11 mouse cellular contexts compared by ENCODE assay signal in the genomic region with DNA sequence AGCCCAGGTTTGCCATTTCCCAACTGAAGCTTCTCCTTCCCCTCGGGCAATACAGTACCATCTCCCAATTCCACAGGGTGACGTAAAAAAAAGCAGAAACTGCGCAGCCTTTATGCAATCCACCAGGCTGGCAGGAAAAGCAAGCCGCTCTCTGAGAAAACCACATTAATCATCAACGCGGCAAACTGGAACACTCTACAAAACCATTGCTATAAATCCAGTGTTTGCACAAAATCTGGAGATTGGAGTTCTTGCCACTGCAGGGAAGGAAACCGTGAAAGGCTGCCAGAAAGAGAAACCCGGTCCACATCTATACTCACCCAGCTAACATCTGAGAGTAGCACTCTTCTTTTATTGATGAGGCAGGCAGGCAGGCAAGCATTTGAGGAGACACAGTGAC.
DNase-seq lines count a peak whose midpoint lies in the region; ATAC-seq lines count a peak whose summit lies in the region.
"Had no signal": no experiment of that assay in that cellular context is flagged by ENCODE, and none has a peak within 500 bp of the region (broad histone marks: within the 10 kb centered on the region; RNA-seq: fewer than 3 reads in every experiment).

No protein-coding gene starts in this region.

- H3K27ac ChIP-seq in kidney, embryonic 15.5 days: no peak overlapping the region
- H3K27ac ChIP-seq in limb, embryonic 10.5 days: peak overlapping the region; percentile 77
- H3K27ac ChIP-seq: liver, embryonic 13.5 days had no signal

- peaks cover 33% of the 10 kb centered on the region for H3K4me1 ChIP-seq in kidney, embryonic 15.5 days
- H3K4me1 ChIP-seq in limb, embryonic 10.5 days: peaks cover 60% of the 10 kb centered on the region

- peaks cover 13% of the 10 kb centered on the region for H3K27me3 ChIP-seq in kidney, embryonic 15.5 days
- no peaks in the 10 kb centered on the region for H3K27me3 ChIP-seq in limb, embryonic 10.5 days (ENCODE audit: low read depth, poor library complexity, severe bottlenecking)

- no peak overlapping the region for H3K9ac ChIP-seq in kidney, embryonic 15.5 days
- H3K9ac ChIP-seq: liver, embryonic 13.5 days had no signal

- DNase-seq in kidney, postnatal 25 days: no peak
- DNase-seq in adrenal gland, postnatal 36 days: peak; percentile 41 to 57
- DNase-seq in limb, embryonic 10.5 days (ENCODE audit: low spot score): no peak
- no peak for DNase-seq in left cerebral cortex, postnatal 10 days (ENCODE audit: extremely low spot score in 1 of 2, low spot score in 2 of 2)
- no peak for DNase-seq in heart, postnatal 14 days
- DNase-seq in T-cell, adult 2 months (ENCODE audit: low spot score): no peak
- DNase-seq: cerebellum, postnatal 25 days; liver, embryonic 13.5 days; right cerebral cortex, adult 18-20 months had no signal

- 28% methylated on average over 8 of the region's 8 CpGs for WGBS in kidney, embryonic 15.5 days
- WGBS in limb, embryonic 10.5 days: 48% methylated on average over 8 of the region's 8 CpGs

- peak overlapping the region; percentile 25; the same call in 1 of the 2 replicates for H3K4me2 ChIP-seq in kidney, embryonic 15.5 days
- H3K4me2 ChIP-seq: liver, embryonic 13.5 days had no signal

- H3K36me3 ChIP-seq in kidney, embryonic 15.5 days: no peaks in the 10 kb centered on the region
- no peaks in the 10 kb centered on the region for H3K36me3 ChIP-seq in limb, embryonic 10.5 days
- H3K36me3 ChIP-seq: liver, embryonic 13.5 days had no signal

- intact Hi-C loops in left cerebral cortex, postnatal 10 days (cut with DNase I): no loop called here
- intact Hi-C loops in heart, postnatal 14 days (cut with DNase I): no loop called here

- ATAC-seq in kidney, embryonic 15.5 days (replicated peaks; ENCODE audit: low FRiP score): no peak
- peak; percentile 80 for ATAC-seq in megakaryocyte progenitor cell, adult 5-6 weeks (replicated peaks; ENCODE audit: poor library complexity)

- H3K4me3 ChIP-seq in kidney, embryonic 15.5 days (replicated peaks): no peak overlapping the region
- H3K4me3 ChIP-seq in limb, embryonic 10.5 days: no peak overlapping the region
- H3K4me3 ChIP-seq: liver, embryonic 13.5 days had no signal

- no peaks in the 10 kb centered on the region for H3K9me3 ChIP-seq in kidney, embryonic 15.5 days (replicated peaks)
- no peaks in the 10 kb centered on the region for H3K9me3 ChIP-seq in limb, embryonic 10.5 days (replicated peaks)
- H3K9me3 ChIP-seq: liver, embryonic 13.5 days had no signal

Comparison
In these comparisons a context has a peak if more than half of its experiments do, and no peak if none do; other contexts are left out.
1. DNase-seq: peak in adrenal gland, postnatal 36 days (2 of 2); none in kidney, postnatal 25 days (0 of 2), limb, embryonic 10.5 days (single experiment), left cerebral cortex, postnatal 10 days (0 of 2), heart, postnatal 14 days (0 of 2) and T-cell, adult 2 months (single experiment).